Mouse (Mus musculus) midbrain, postnatal 0 days (tissue): ENCODE data around the gene Fam53a. TPM values are rescaled to one million over a fixed set of nuclear protein-coding genes. Genes with fewer than 3 reads are reported as not detected.

Experiments used
- ATAC-seq: fragments of 200-750 bp; cut with Nextera tagmentation; 2 replicates; pipeline ENCODE4 v1.8.0; 2017; ENCODE audit warnings: moderate number of reproducible peaks, mild to moderate bottlenecking, moderate TSS enrichment, moderate library complexity; ENCODE audit not compliant: low FRiP score
- DNase-seq: peaks from one replicate; pipeline ENCODE4 v3.0.0-alpha.2; 2015; ENCODE audit warnings: low spot score
- H3K27ac ChIP-seq: fragments of 300-500 bp; sonication (generic); 2 replicates; pipeline ENCODE4 v1.5.1; 2014; ENCODE audit warnings: low read depth, mild to moderate bottlenecking, low read length, mixed read lengths
- H3K27me3 ChIP-seq: fragments of 300-500 bp; sonication (generic); 2 replicates; pipeline ENCODE4 v1.6.1; 2014; ENCODE audit warnings: low read length, control low read depth, mixed read lengths; ENCODE audit not compliant: insufficient read depth
- H3K36me3 ChIP-seq: fragments of 300-500 bp; sonication (generic); 2 replicates; pipeline ENCODE4 v1.6.1; 2014; ENCODE audit warnings: low read length, control low read depth, mixed read lengths; ENCODE audit not compliant: insufficient read depth
- H3K4me1 ChIP-seq: fragments of 300-500 bp; sonication (generic); 2 replicates; pipeline ENCODE4 v1.6.1; 2014; ENCODE audit warnings: mild to moderate bottlenecking, control low read depth, antibody characterized with exemption, low read length, mixed read lengths; ENCODE audit not compliant: insufficient read depth
- H3K4me2 ChIP-seq: fragments of 300-500 bp; sonication (generic); 2 replicates; pipeline ENCODE4 v1.6.1; 2014; ENCODE audit warnings: low read depth, mild to moderate bottlenecking, low read length, mixed read lengths; ENCODE audit not compliant: poor library complexity, severe bottlenecking
- H3K4me3 ChIP-seq: fragments of 300-500 bp; sonication (generic); 2 replicates; pipeline ENCODE4 v1.5.1; 2014; ENCODE audit warnings: low read depth, mild to moderate bottlenecking, low read length, moderate library complexity
- H3K9ac ChIP-seq: fragments of 300-500 bp; sonication (generic); replicated peaks from 2 replicates; pipeline ENCODE4 v1.6.1; 2014; ENCODE audit warnings: mild to moderate bottlenecking, low read length, moderate library complexity, mixed read lengths; ENCODE audit not compliant: poor library complexity, severe bottlenecking
- H3K9me3 ChIP-seq: fragments of 300-500 bp; sonication (generic); 2 replicates; pipeline ENCODE4 v1.6.1; 2016; ENCODE audit warnings: low read length, control low read depth
- CTCF ChIP-seq: IDR thresholded peaks from 2 replicates; pipeline ENCODE4 v1.5.1; 2016; ENCODE audit warnings: antibody characterized with exemption, mild to moderate bottlenecking
- WGBS: fragments of 180-500 bp; shearing (Covaris S2); extraction: QIAGEN DNeasy Blood & Tissue Kit; methylation state at CpG from one replicate; pipeline ENCODE4 v1.1.7; 2014; 5-methylcytosine and 5-hydroxymethylcytosine counted together
- polyA plus RNA-seq: library from polyadenylated mRNA; unstranded; fragments of >200 nt; fragmentation: Nextera tagmentation; extraction: Ambion mirVana; gene quantifications from 2 replicates; pipeline ENCODE4 v1.2.1, GENCODE M21; 2015
- total RNA-seq: library from RNA; depleted of rRNA; stranded (reverse); fragments of >200 nt; gene quantifications from 2 replicates; pipeline ENCODE4 v1.2.3, GENCODE M21; 2014

Fam53a gene
- total and polyA plus RNA-seq, 2 experiments from 2014 or later: 28.0 to 29.1 TPM

DNA sequence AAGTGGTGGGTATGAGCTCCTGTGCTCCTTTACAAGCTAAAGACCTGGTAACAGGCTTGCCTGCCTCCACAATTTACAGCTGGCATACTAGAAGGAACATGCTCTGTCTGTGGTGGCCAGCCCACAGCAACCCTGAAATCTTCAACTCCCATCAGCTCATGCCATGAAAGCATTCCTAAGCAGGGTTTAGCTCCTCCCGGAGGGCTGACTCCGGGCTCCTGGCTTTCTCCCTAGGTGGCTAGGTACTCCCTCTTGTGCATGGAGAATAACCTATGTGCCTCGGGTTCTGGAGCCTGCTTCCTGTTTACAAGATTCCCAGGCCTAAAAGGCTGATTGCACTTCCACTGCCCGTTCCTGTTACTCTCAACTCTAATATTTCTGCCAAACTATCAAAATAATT lies 9.4 kb upstream of the Fam53a start:
- no peak overlapping the region for H3K4me2 ChIP-seq
- DNase-seq (no peak), ATAC-seq (no peak)
- H3K27me3 ChIP-seq: no peaks in the 10 kb centered on the region
- H3K4me3 ChIP-seq: no peak overlapping the region
- no peak overlapping the region for H3K9ac ChIP-seq
- H3K9me3 ChIP-seq: no peaks in the 10 kb centered on the region
- no peak for TF ChIP-seq CTCF
- peaks cover 19% of the 10 kb centered on the region for H3K36me3 ChIP-seq
- WGBS: 69% methylated on average over 4 of the region's 4 CpGs
- no peak overlapping the region for H3K27ac ChIP-seq
- H3K4me1 ChIP-seq: no peaks in the 10 kb centered on the region

- H3K9ac ChIP-seq: no peak overlapping the region
- ATAC-seq (no peak), DNase-seq (no peak)
- H3K4me1 ChIP-seq: no peaks in the 10 kb centered on the region
- H3K27ac ChIP-seq: no peak overlapping the region
- no peak for TF ChIP-seq CTCF
- H3K27me3 ChIP-seq: no peaks in the 10 kb centered on the region
- WGBS: 67% methylated on average over 3 of the region's 3 CpGs
- no peak overlapping the region for H3K4me3 ChIP-seq
- peaks cover 11% of the 10 kb centered on the region for H3K36me3 ChIP-seq
- H3K9me3 ChIP-seq: no peaks in the 10 kb centered on the region
- H3K4me2 ChIP-seq: no peak overlapping the region
Observed at GRCm38 (mm10) chr5:33637606-33638350, 8.3 kb upstream of the Fam53a start.

- ATAC-seq: no peak
- WGBS: 97% methylated on average over 3 of the region's 3 CpGs
- no peaks in the 10 kb centered on the region for H3K9me3 ChIP-seq
Observed at GRCm38 (mm10) chr5:33635361-33635760, 5.9 kb upstream of the Fam53a start.

DNA sequence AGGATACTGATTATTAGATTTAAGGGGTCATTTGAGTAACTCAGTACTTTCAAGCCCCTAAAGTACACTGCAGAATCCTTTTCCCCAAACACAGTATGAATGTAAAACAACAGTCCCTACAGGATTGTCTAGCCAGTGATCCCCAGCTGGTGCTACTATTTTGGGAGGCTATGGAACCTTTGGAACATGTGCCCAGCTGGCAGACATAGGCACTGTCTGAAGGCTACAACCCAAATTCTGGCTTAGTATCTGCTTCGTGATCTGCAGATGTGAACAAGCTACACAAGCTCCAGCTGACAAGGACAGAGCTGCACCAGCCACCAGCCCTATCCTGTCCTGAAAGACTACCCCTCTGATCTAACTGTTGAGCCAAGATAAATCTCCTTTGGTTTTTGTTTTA lies 3.1 kb upstream of the Fam53a start:
- ATAC-seq: no peak
- no peak overlapping the region for H3K27ac ChIP-seq
- 79% methylated on average over 1 of the region's 1 CpGs for WGBS
- H3K4me2 ChIP-seq: no peak overlapping the region
- 0 out of 2 replicates have a peak, but pooled peaks cover under 1% of the 10 kb centered on the region for H3K36me3 ChIP-seq
- no peaks in the 10 kb centered on the region for H3K27me3 ChIP-seq
- peaks cover 5% of the 10 kb centered on the region; the same call in 1 of the 2 replicates for H3K4me1 ChIP-seq
- DNase-seq: no peak
- no peaks in the 10 kb centered on the region for H3K9me3 ChIP-seq
- no peak overlapping the region for H3K4me3 ChIP-seq
- no peak for TF ChIP-seq CTCF
- H3K9ac ChIP-seq: no peak overlapping the region

More at GRCm38 (mm10) chr5:33635361-33635760, 5.9 kb upstream of the Fam53a start:
- Histone ChIP-seq H3K4me1 (no peaks in the 10 kb centered on the region), H3K27me3 (no peaks in the 10 kb centered on the region), H3K36me3 (peaks cover 9% of the 10 kb centered on the region), H3K27ac (no peak overlapping the region), H3K4me2 (no peak overlapping the region), H3K4me3 (no peak overlapping the region), H3K9ac (no peak overlapping the region)
- DNase-seq: no peak
- TF ChIP-seq CTCF: no peak

- Histone ChIP-seq H3K27me3 (no peaks in the 10 kb centered on the region), H3K27ac (no peak overlapping the region), H3K4me3 (peak overlapping the region; percentile 81), H3K4me2 (peak overlapping the region; percentile 91), H3K4me1 (peaks cover 5% of the 10 kb centered on the region; the same call in 1 of the 2 replicates), H3K36me3 (no peaks in the 10 kb centered on the region), H3K9ac (0 out of 2 replicates have a peak overlapping the region, but pooled peaks have one; percentile 30), H3K9me3 (no peaks in the 10 kb centered on the region)
- no peak for TF ChIP-seq CTCF
- DNase-seq: no peak
- ATAC-seq: no peak
- 77% methylated on average over 4 of the region's 4 CpGs for WGBS
Observed at GRCm38 (mm10) chr5:33630615-33631014, 1.2 kb upstream of the Fam53a start.

- Histone ChIP-seq H3K4me3 (peak overlapping the region; percentile 81), H3K4me1 (peaks cover 5% of the 10 kb centered on the region; the same call in 1 of the 2 replicates), H3K9ac (peak overlapping the region; percentile 74), H3K36me3 (no peaks in the 10 kb centered on the region), H3K4me2 (peak overlapping the region; percentile 91), H3K27me3 (no peaks in the 10 kb centered on the region), H3K9me3 (no peaks in the 10 kb centered on the region), H3K27ac (peak overlapping the region; percentile 69)
- TF ChIP-seq CTCF: no peak
- ATAC-seq (peak; percentile 15; the same call in 1 of the 2 replicates), DNase-seq (no peak)
- WGBS: 4% methylated on average over 9 of the region's 9 CpGs
Observed at GRCm38 (mm10) chr5:33630061-33630460, 626 bp upstream of the Fam53a start.
